Mouse (Mus musculus): Measurements from ENCODE around the gene Ankrd6.

The Ankrd6 gene

DNA sequence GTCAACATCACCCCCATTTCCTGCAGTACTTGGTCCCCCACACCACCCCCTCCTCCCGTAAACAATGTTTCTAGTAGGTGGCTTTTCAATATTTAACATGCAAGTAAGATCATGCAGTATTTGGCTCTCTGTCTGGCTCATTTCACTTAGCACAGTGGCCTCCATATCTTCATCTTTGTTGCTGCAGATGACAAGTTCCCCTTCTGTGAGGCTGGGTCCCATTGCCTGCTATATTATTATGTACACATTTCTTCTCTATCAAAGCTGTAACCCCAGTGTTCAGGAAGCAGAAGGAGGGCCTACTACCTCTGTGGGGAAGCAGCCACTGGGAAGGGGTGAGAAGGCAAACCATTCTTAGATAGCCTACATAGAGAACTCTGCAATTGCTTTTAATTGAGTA lies 40.6 kb downstream of the Ankrd6 start:
- in situ Hi-C loops (cut with MboI; ENCODE audit: low pct_unique_long_range_greater_than_20kb in 1 of 2, low sequenced_read_pairs in 2 of 2, unreplicated experiment in 1 of 2): no loop called here

DNA sequence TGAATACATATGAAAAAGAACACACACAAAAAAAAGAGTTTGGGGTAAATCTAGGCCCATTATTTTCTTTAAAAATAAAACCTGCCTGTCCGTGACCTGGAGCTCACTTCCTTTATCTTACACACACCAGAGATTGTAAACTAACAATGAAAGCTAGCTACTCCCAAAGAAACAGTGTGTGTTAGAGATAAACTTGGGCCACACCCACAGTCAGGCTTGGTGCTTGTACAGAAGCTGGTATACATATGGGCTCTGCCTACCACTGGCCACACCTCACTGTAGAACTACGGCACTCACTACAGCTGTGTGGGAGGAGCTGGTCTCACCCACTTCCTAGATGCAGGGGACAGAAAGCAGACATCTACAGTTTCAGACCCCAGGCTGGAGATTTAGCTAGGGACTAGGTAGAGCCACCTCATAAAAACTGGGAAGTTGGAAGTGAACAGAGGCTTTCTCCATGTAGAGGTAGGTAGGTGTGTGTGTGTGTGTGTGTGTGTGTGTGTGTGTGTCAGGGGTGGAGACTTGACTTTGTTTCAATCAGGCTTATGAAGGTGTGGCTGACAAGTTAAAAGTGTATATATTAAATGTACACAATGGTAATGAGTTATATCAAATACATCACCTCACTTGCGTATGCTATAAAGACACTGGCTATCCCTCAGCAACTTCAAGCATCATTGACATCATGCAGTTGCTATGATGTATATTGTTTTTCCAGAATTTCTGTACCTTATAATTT lies 41.2 kb downstream of the Ankrd6 start:
- in situ Hi-C loops (cut with MboI; ENCODE audit: low pct_unique_long_range_greater_than_20kb in 1 of 2, low sequenced_read_pairs in 2 of 2, unreplicated experiment in 1 of 2): no loop called here

DNA sequence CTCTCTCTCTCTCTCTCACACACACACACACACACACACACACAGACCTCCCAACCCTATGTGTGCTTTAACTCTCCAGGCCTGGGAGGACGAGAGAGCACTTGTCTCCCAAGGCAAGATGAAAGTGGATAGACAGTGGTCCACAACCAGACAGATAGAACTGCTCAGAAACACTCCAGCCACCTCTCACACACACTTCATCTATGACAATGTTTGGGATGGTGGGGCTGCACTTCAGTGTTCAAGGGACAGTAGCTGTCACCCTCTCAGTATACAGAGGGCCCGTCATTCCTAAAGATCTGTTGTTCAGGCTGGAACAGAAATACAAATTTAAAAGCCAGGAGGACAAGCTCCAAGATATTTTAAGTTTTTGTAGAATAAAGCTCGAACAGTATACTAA lies 43.0 kb downstream of the Ankrd6 start:
- in situ Hi-C loops (cut with MboI; ENCODE audit: low pct_unique_long_range_greater_than_20kb in 1 of 2, low sequenced_read_pairs in 2 of 2, unreplicated experiment in 1 of 2): no loop called here

DNA sequence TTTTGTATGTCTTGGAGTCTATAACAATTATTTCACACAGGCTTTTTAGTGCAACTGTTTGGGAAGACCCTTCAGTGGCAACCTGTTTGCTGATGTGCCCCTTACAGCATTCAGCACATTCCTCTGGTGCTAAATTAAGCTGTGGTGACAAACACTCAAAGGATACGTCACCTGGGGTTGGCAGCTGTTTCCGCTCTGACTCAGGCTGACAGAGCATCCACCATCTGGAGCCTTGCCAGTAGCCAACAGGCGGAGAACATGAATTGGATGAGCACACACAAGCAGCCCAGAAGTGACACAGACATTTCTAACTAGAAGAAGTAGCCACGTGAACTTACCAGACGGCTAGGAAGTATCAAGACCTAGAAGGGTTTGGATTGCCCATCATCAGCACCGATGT lies 44.0 kb downstream of the Ankrd6 start:
- in situ Hi-C loops (cut with MboI; ENCODE audit: low pct_unique_long_range_greater_than_20kb in 1 of 2, low sequenced_read_pairs in 2 of 2, unreplicated experiment in 1 of 2): no loop called here

- in situ Hi-C loops (cut with MboI; ENCODE audit: low pct_unique_long_range_greater_than_20kb in 1 of 2, low sequenced_read_pairs in 2 of 2, unreplicated experiment in 1 of 2): no loop called here
Measured at GRCm38 (mm10) chr4:32905913-32906312, 44.7 kb downstream of the Ankrd6 start.

DNA sequence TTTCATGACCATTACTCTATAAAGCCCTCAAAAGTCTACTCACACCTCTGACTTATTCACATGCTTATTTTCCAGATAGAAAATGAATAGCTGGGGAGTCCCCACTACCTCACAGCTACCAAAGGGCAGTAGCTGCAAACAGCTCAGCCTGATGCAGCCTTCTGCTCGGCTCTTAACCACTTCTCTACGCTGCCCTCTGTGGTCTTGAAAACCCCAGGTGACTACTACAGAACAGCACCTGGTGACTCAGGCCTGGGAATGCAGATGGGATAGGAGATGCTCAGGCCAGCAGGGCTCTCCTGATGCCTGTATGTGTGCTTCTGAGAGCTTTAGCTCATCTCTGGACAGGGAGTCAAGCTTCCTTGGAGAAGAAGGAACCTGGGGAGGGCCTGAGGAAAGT lies 45.3 kb downstream of the Ankrd6 start:
- in situ Hi-C loops (cut with MboI; ENCODE audit: low pct_unique_long_range_greater_than_20kb in 1 of 2, low sequenced_read_pairs in 2 of 2, unreplicated experiment in 1 of 2): no loop called here

DNA sequence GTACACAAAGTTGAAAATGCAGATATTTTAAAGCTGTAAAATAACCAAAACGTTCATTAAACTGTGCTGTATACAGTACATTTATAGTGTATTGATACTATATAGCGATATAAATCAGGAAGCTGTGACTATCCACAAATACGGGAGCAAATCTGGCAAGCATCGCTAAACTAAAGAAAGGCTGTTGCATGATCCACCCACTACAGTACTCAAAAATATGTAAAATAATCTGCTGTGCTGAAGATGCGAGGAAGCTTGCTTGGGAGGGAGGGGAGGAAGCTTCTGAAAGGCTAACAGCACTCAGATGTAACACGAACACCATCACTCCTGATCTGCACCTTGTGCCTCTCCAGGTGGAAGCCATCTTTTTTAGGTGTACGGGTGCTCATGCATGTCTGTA lies 46.8 kb downstream of the Ankrd6 start:
- in situ Hi-C loops (cut with MboI; ENCODE audit: low pct_unique_long_range_greater_than_20kb in 1 of 2, low sequenced_read_pairs in 2 of 2, unreplicated experiment in 1 of 2): no loop called here

GRCm38 (mm10) chr4:32899051-32899450 lies 51.6 kb downstream of the Ankrd6 start:
- in situ Hi-C loops (cut with MboI; ENCODE audit: low pct_unique_long_range_greater_than_20kb in 1 of 2, low sequenced_read_pairs in 2 of 2, unreplicated experiment in 1 of 2): no loop called here

DNA sequence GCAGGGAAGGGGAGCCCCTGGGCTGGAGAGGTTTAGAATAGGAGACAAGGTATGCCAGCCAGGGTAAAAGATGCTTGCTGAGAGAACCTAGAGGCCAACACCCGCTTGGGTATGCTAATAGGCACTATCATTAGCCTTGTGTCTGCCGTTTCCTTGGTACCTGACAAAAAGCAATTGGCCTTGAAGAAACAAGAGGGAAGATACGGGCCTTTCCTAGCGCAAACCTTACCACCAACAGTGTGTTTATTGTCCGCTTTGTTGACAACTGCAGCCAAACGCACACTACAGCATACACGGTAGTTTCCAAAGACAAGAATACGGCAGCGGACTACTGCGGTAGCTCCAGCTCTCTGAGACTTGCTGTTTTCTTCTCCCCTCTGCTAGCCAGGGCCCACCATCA lies 59.3 kb downstream of the Ankrd6 start:
- in situ Hi-C loops (cut with MboI; ENCODE audit: low pct_unique_long_range_greater_than_20kb in 1 of 2, low sequenced_read_pairs in 2 of 2, unreplicated experiment in 1 of 2): no loop called here

- in situ Hi-C loops (cut with MboI; ENCODE audit: low pct_unique_long_range_greater_than_20kb in 1 of 2, low sequenced_read_pairs in 2 of 2, unreplicated experiment in 1 of 2): no loop called here
Measured at GRCm38 (mm10) chr4:32890735-32891098, 59.9 kb downstream of the Ankrd6 start.

DNA sequence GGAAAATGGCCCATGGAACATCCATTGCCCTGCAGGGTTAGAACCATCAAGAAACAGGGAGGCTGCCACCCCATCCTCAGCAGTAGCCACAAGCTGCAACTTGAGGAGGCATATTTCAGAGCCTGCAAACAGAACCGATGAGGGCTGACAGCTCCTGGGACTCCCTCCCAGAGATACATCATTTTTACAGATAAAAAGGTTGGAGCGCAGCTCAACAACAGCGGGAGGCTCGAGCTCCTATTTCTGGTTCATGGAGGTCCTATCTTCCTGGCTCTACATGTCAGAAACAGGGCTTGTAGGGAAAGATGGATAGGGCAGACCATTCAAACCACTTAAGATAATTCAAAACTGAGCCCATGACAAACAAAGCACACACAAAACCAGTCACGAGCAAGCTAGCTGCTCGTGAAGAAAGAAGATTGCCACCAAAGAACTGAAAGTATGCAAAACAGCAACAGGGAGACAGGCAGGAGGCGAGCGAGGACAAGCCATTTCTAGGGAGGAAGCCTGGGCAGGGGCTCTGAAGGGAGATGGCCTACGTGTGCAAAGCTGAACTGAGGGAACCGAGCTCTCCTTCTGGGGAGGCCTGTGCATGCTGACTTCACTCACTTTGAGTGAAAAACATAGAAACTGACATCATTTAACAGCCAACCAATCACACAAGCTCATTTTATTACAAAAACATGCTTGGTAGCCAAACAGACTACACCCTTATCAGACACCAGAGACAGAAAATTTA lies 60.5 kb downstream of the Ankrd6 start:
- in situ Hi-C loops (cut with MboI; ENCODE audit: low pct_unique_long_range_greater_than_20kb in 1 of 2, low sequenced_read_pairs in 2 of 2, unreplicated experiment in 1 of 2): no loop called here

DNA sequence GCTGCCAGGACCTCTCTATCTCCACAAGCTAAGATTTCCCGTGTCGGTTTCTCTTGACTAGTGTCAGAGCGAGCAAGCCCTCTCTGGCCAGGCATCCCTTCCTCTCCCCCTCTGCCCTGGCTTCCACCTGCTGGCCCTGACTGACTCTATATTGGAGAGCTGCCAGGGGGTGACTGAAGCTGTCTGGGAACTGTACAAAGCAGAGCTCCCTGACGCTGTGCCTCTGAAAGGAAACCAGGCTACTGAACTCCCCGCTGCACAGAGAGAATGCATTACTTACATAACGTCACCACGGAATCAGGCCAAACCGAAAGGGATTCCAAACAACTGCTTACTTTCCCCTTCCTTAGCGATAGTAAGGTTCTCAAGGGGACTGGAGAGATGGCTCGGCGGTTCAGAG lies 61.4 kb downstream of the Ankrd6 start:
- in situ Hi-C loops (cut with MboI; ENCODE audit: low pct_unique_long_range_greater_than_20kb in 1 of 2, low sequenced_read_pairs in 2 of 2, unreplicated experiment in 1 of 2): no loop called here

- in situ Hi-C loops (cut with MboI; ENCODE audit: low pct_unique_long_range_greater_than_20kb in 1 of 2, low sequenced_read_pairs in 2 of 2, unreplicated experiment in 1 of 2): no loop called here
Measured at GRCm38 (mm10) chr4:32886479-32886878, 64.2 kb downstream of the Ankrd6 start.

- in situ Hi-C loops (cut with MboI; ENCODE audit: low pct_unique_long_range_greater_than_20kb in 1 of 2, low sequenced_read_pairs in 2 of 2, unreplicated experiment in 1 of 2): no loop called here
Measured at GRCm38 (mm10) chr4:32884599-32884998, 66.0 kb downstream of the Ankrd6 start.

DNA sequence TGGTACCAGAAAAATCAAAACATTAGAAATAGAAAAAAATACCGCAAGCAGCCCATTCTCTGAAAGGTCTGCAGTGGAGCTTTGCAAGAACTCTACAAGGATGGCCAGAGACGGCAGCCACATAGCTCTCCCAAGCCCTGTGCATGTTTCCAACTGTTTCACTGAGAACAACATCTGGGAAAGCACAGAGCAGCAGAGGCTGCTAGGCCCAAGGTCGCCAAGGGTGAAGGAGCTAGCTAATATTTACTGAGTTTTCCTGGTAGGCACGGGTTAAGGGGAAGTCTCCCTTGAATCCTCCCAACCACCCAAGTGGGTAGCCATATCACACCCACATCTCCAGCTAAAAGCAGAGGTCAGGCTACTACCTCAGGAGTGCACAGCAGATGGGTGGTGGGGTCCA lies 69.6 kb downstream of the Ankrd6 start:
- in situ Hi-C loops (cut with MboI; ENCODE audit: low pct_unique_long_range_greater_than_20kb in 1 of 2, low sequenced_read_pairs in 2 of 2, unreplicated experiment in 1 of 2): no loop called here

GRCm38 (mm10) chr4:32874669-32875068 lies 76.0 kb downstream of the Ankrd6 start:
- in situ Hi-C loops (cut with MboI; ENCODE audit: low pct_unique_long_range_greater_than_20kb in 1 of 2, low sequenced_read_pairs in 2 of 2, unreplicated experiment in 1 of 2): no loop called here

DNA sequence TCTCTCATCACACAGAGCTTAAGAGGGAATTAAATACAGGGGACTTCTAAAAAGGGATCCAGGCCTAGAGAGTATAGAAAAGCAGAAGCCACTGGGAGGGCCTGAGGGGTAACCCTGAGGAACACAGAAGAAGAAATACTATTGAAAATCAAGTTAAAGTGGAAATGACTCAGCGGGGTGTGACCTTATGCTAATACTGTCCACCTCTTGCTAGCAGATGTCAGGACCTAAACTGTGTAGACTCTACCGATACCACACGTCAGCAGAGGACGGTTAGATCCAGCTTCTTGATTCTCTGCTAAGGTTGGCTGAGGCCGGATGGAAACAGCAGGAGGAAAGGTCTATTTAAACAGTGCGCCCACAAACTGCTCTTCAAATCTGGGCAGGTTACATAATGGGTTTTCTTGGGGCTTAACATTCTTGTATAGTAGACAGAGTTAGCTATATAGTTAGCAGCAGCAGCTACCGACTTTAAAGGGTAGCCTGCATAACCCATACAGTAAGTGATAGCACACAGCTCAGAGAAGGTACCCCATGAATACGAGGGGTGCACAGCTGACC lies 78.4 kb downstream of the Ankrd6 start:
- in situ Hi-C loops (cut with MboI; ENCODE audit: low pct_unique_long_range_greater_than_20kb in 1 of 2, low sequenced_read_pairs in 2 of 2, unreplicated experiment in 1 of 2): no loop called here

DNA sequence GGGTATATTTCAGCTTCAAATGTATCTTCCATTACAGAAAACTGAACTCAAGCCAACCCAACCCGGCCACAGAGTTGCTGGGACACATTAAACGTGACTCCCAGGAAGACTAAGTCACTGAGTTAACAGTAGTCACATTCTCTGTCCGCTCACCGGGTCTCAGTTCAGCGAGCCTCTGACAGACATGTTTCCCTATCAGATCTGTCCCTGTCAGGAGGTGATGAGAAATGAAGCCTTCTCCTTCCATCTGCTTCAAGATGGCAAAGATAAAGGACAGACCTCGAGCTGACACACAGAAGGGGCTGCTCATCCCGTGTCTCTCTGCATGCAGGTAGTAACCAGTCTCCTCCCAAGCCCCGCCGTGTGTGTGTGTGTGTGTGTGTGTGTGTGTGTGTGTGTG lies 81.3 kb downstream of the Ankrd6 start:
- in situ Hi-C loops (cut with MboI; ENCODE audit: low pct_unique_long_range_greater_than_20kb in 1 of 2, low sequenced_read_pairs in 2 of 2, unreplicated experiment in 1 of 2): no loop called here

GRCm38 (mm10) chr4:32868858-32869257 lies 81.8 kb downstream of the Ankrd6 start:
- in situ Hi-C loops (cut with MboI; ENCODE audit: low pct_unique_long_range_greater_than_20kb in 1 of 2, low sequenced_read_pairs in 2 of 2, unreplicated experiment in 1 of 2): no loop called here

GRCm38 (mm10) chr4:32868437-32868836 lies 82.2 kb downstream of the Ankrd6 start:
- in situ Hi-C loops (cut with MboI; ENCODE audit: low pct_unique_long_range_greater_than_20kb in 1 of 2, low sequenced_read_pairs in 2 of 2, unreplicated experiment in 1 of 2): no loop called here

All from mouse embryonic stem cell (cell line).